Mouse (Mus musculus) erythroid progenitor cell, adult 5-6 weeks (primary cell): ENCODE results near the gene Cdc42se1. TPM values are rescaled to one million over a fixed set of nuclear protein-coding genes. Genes with fewer than 3 reads are reported as not detected.
A peak's percentile ranks its signal among the peaks of the same experiment; 100 is the strongest.
"Not testable (repeated sequence)": the region's sequence is repeated elsewhere in the genome, so short reads cannot be mapped to it uniquely, and the experiment has no call there.

Source experiments
- ATAC-seq: replicated peaks from 2 replicates; pipeline ENCODE4 v1.8.0; 2016; ENCODE audit warnings: moderate number of reproducible peaks, mild to moderate bottlenecking, moderate TSS enrichment, inconsistent platforms; ENCODE audit not compliant: poor library complexity, low FRiP score, severe bottlenecking
- total RNA-seq, 2 experiments: library from RNA; stranded (forward) in 1 of 2; stranded (reverse) in 1 of 2; fragments of 150-400 nt in 1 of 2; fragments of 186-747, 209-891 nt in 1 of 2; gene quantifications; 2 replicates each; pipeline versions ENCODE4 v1.2.3 to v1.2.4; 2015 to 2017; ENCODE audit warnings: low replicate concordance in 2 of 2

Gene Cdc42se1
- total RNA-seq (2015; ENCODE audit: low replicate concordance) (30.3 and 31.9 TPM in 2 replicates), total RNA-seq (2017; ENCODE audit: low replicate concordance) (22.7 and 23.4 TPM in 2 replicates)

GRCm38 (mm10) chr3:95228148-95228893 lies at the start of gene Cdc42se1:
TSS of gene Cdc42se1 (plus strand) at chr3:95228732.
- peak; percentile 89 for ATAC-seq

GRCm38 (mm10) chr3:95178948-95179347 lies 49.6 kb upstream of the Cdc42se1 start:
- no peak for ATAC-seq

GRCm38 (mm10) chr3:95179890-95180289 lies 48.6 kb upstream of the Cdc42se1 start:
- ATAC-seq = no peak

DNA sequence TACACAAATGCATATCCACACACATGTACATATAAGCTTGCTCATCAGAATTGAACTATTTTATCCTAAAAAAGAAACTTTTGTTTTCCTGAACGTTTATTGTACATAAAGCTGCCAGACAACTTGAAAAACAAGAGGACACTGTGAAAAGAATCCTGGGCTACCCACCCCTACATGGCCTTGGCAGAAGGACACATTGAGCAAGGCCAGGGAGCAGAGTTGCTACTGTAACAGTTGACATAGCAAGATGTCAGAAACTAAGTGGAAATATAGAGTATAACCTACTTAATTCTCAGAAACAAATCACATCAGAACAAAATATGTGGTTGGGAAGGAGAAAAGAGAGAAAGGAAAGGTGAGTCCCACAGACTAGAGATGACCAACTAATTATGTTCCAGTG lies 46.7 kb upstream of the Cdc42se1 start:
- no peak for ATAC-seq

- no peak for ATAC-seq
Observed at GRCm38 (mm10) chr3:95184796-95185577, 43.5 kb upstream of the Cdc42se1 start.

DNA sequence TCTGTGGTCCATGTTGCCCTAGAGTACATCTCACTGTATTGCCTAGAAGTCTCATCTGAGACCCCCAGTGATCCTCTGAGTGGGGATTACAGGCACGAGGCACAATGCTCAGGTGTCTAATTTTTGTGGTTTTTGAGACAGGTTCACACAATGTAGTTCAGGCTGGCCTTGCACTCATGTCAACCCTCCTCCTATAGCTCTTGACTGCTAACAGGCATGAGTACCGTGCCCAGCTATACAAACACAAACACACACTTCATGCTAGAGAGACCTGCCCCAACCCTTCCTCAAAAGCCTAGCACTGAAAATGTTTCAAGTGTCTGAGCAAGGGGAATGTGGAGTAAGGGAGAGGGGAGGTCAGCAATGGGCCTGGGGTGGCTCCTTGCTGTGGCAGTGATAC lies 42.4 kb upstream of the Cdc42se1 start:
- ATAC-seq = no peak

GRCm38 (mm10) chr3:95186888-95187287 lies 41.6 kb upstream of the Cdc42se1 start:
- no peak for ATAC-seq

- no peak for ATAC-seq
Observed at GRCm38 (mm10) chr3:95194721-95195135, 33.8 kb upstream of the Cdc42se1 start.

- no peak for ATAC-seq
Observed at GRCm38 (mm10) chr3:95195772-95196171, 32.8 kb upstream of the Cdc42se1 start.

DNA sequence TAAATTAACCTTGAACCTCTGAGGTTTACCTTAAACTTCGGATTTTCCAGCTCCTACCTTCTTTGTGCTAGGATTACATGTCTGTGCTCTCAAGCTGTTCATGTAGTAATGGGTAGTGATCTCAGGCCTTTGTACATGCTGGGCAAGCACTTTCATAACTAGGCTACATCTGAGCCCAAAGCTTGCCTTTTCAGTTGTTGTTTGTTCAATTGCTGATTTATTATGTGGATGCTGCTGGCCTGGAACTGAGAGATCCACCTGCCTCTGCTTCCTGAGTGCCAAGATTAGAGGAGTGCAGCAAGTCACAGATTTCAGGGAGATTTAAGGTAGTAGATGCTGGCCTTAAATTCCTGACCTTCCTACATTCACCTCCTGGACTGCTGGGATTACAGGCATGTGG lies 29.4 kb upstream of the Cdc42se1 start:
- ATAC-seq = no peak

DNA sequence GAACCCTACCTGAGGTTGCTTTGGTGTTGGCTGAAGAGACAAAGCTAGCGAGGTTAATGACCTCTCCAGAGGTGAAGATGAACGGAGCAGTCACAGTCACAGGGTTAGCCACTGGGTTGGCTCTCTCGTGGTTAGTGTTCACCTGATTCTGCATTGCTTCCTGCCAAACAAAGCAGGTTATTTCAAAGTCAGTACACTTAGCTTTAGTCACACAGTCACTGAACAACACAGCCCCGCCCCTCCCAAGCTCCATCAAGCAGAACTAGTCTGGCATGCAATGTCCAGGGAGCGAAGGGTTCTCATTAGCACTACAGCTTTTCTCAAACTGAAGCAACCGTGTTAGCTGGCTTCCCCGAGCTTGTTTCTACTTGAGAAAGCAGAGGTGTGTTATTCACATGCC lies 28.4 kb upstream of the Cdc42se1 start:
- ATAC-seq = no peak

DNA sequence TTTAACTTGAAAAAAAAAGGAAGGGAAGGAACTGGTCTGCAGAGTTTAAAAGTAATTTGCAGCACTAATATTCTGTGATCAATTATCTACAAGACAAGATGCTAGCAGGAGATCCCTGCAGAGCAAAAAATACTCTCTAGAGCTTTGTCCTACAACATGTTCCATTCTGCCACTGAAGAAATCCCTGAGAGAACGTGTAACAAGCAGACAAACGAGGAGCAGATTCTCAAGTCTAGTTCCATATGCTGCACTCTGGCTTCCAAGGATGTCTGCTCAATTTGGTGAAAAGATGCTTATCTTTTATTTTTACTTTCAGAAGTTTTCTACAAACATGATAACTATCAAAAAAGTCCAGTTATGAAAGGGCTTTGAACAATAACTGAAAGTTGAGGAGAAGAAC lies 28.0 kb upstream of the Cdc42se1 start:
- no peak for ATAC-seq

GRCm38 (mm10) chr3:95203880-95204279 lies 24.7 kb upstream of the Cdc42se1 start:
- no peak for ATAC-seq

- ATAC-seq = no peak
Observed at GRCm38 (mm10) chr3:95208286-95208685, 20.2 kb upstream of the Cdc42se1 start.

DNA sequence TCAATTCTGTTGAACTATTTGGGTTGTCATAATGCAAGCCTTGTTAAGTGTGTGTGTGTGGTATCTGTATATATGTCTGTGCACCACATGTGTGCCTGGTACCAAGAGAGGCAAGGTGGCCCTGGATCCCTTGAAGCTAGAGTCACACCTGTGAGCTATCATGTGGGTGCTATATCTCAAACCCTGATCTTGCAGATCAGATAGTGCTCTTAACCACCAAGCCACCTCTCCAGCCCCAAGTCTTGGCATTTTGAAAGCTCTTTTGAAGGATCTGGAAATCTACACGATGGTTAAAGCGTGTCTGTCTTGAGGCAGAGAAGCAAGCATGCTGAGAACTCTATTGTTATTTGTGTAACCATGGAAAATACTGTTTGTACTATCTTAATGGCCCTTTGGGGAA lies 17.9 kb upstream of the Cdc42se1 start:
- no peak for ATAC-seq

- ATAC-seq = not testable (repeated sequence)
Observed at GRCm38 (mm10) chr3:95212889-95213608, 15.5 kb upstream of the Cdc42se1 start.

DNA sequence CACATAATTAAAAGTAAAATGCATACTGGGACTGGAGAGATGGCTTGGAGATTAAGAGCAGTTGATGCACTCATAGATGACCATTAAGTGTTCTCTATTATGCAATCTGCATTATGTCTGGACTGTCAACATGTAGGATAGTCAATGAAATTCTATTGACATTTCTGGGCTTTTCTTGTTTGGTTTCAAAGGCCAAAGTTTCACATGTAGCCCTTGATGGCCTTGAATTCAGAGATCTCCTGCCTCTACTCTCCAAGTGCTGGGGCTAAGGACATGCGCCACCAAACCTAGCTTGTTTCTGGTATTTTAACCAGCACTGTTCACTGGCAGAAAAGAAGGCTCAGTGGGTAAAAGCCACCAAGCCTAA lies 14.9 kb upstream of the Cdc42se1 start:
- ATAC-seq = no peak

DNA sequence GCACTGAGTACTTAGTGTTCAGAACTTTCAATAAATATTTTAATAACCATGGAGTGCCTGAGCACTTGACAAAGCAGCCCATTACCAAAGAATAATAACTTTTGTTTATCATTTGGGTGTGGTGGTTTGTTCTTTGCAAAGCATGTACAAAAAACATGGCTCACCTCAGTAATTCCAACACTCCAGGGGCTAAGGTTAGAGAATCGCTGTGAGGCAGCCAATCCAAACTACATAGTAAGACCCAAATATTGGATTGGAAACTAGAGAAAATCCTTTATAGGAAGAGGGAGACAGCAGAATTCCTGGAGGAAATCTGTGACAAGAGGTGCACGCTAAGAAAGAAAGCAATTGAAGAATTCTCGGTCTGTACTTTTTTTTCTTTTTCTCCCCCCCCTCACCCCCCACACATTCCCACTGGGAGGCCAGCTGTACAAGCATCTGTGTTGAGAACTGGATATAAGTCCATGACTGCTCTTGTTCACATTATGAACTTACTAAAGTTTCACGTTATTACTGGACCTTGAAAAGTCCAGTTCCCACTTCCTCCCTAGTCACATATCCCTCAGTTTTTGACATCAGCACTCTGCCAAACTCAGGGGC lies 11.8 kb upstream of the Cdc42se1 start:
- peak; percentile 11 for ATAC-seq

DNA sequence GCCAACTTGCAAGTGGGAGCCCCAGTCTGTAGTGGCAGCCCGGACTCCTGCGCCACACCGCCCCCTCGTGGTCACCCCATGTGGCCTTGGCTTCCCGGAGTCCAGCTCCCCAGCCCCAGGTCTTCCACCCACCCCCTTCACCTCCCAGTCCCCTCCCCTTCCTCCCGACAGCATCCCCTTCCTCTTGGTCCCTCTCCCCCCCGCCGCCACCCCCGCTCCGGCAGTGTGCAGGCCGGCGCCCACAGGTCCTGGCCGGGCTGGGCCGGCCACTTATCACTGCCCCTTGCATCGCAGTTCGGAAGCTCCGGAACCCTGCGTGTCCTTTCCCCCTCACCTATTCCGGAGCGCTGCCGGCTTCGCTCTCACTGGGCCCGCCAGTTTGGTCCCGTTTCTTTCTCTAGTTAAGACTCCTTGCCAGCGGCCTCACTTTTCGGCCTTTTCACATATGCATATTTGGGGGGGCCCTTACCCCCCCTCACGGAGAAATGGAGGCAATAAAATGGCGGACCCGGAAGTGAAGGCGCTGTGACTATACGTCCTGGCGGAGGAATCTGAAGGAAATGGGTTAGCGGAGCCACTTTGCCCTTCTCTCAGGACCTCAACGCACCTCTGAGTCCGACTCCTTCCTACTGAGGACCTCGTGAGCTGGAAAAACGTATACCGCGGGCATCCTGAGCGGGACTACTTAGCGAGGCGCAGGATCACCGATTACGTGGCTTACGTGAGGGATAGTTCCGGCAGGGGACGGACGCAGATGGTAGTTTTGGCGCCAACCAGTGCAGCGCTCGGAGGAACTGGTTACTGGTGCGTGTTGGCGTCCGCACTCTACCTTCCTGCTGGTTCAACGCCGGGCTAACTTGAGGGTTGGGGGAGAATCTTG lies 11.0 kb upstream of the Cdc42se1 start, which contains the start of gene Gabpb2:
Gabpb2 (minus strand) TSS at position 662 of the 880 bp plus-strand sequence.
- ATAC-seq = peak; percentile 94
